Mouse (Mus musculus) embryonic facial prominence, embryonic 11.5 days (tissue): ENCODE results near the gene Aph1a. TPM values are rescaled to one million over a fixed set of nuclear protein-coding genes. Genes with fewer than 3 reads are reported as not detected.

Source experiments
- polyA plus RNA-seq: library from polyadenylated mRNA; unstranded; fragments of >200 nt; fragmentation: Nextera tagmentation; extraction: Ambion mirVana; gene quantifications from 2 replicates; pipeline ENCODE4 v1.2.1, GENCODE M21; 2014

The Aph1a gene
- polyA plus RNA-seq, 1 experiment from 2014 or later, result 31.8 TPM

Other genes with a start within 250 kb of the Aph1a start
- gene Mcl1, start 235.2 kb upstream of the Aph1a start, polyA plus RNA-seq, result 77.1 and 83.3 TPM in 2 replicates
- 0.55 and 0.71 TPM in 2 replicates for gene Adamtsl4, start 206.1 kb upstream of the Aph1a start, polyA plus RNA-seq
- 5.1 and 6.1 TPM in 2 replicates for gene Ecm1, start 154.4 kb upstream of the Aph1a start, polyA plus RNA-seq
- gene Tars2, start 133.8 kb upstream of the Aph1a start, polyA plus RNA-seq, result 47.7 and 53.1 TPM in 2 replicates
- gene Rprd2, start 75.1 kb upstream of the Aph1a start, polyA plus RNA-seq, result 21.5 and 24.4 TPM in 2 replicates
- 69.4 and 70.6 TPM in 2 replicates for gene Prpf3, start 38.1 kb upstream of the Aph1a start, polyA plus RNA-seq
- gene Mrps21, start 22.4 kb upstream of the Aph1a start, polyA plus RNA-seq, result 331 and 337 TPM in 2 replicates
- 6.3 and 7.7 TPM in 2 replicates for gene Ciart, start 11.7 kb upstream of the Aph1a start, polyA plus RNA-seq
- gene BC028528, start 2.0 kb upstream of the Aph1a start, polyA plus RNA-seq, result 7.8 and 10.2 TPM in 2 replicates
- 67.8 and 80.0 TPM in 2 replicates for gene Car14, start 10.7 kb downstream of the Aph1a start, polyA plus RNA-seq
- 120 and 128 TPM in 2 replicates for gene Anp32e, start 35.3 kb downstream of the Aph1a start, polyA plus RNA-seq
- 63.1 and 64.8 TPM in 2 replicates for gene Plekho1, start 102.0 kb downstream of the Aph1a start, polyA plus RNA-seq
- gene Vps45, start 164.5 kb downstream of the Aph1a start, polyA plus RNA-seq, result 20.7 and 21.3 TPM in 2 replicates
- gene Otud7b, start 210.6 kb downstream of the Aph1a start, polyA plus RNA-seq, result 10.7 and 12.1 TPM in 2 replicates